Comparison of ENCODE assay signal across 20 mouse cellular contexts in the genomic region with DNA sequence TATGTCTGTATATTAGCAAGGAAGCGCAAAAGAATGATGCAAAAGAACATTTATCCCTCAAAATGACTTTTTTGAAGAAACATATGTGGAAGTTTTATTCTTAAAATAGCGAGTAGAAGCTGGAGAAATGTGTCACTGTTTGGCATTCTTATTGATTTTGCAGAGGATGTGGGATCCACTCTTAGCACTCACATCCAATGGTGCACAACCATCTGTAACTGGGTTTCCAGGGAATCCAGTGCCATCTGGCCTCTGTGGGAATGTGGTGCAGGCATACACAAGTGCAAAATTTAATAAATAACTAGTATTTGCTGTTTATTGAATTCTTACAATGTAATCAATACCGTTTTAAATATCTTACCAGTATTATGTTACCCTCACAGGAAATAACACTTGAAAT.
DNase-seq lines count a peak whose midpoint lies in the region.
"Had no signal": no experiment of that assay in that cellular context is flagged by ENCODE, and none has a peak within 500 bp of the region (broad histone marks: within the 10 kb centered on the region; RNA-seq: fewer than 3 reads in every experiment).

No protein-coding gene starts in this region.

- peak; percentile 21 to 52 for DNase-seq in frontal cortex, postnatal 36 days (ENCODE audit: low spot score in 2 of 2)
- DNase-seq in frontal cortex, postnatal 25 days (ENCODE audit: low spot score in 2 of 2): no peak
- DNase-seq in right cerebral cortex, adult 2 months (ENCODE audit: low spot score in 2 of 2): peak; percentile 31 to 33
- no peak for DNase-seq in right cerebral cortex, postnatal 4 days
- DNase-seq in layer of hippocampus, adult 9-10 months (ENCODE audit: low spot score): peak; percentile 50
- DNase-seq in telencephalon, adult 2 months (ENCODE audit: low read depth, low spot score): peak; percentile 61
- DNase-seq in lung, postnatal 14 days: no peak
- no peak for DNase-seq in thymus, postnatal 10 days (ENCODE audit: low spot score in 2 of 2)
- DNase-seq: adrenal gland, postnatal 14 days; cerebellum, adult 11-12 months; cerebellum, postnatal 10 days; forebrain, postnatal 0 days; gastrocnemius, postnatal 14 days; heart, adult 11 months; kidney, postnatal 25 days; lung, embryonic 14.5 days; lung, postnatal 36 days; midbrain, embryonic 14.5 days; retina, postnatal 1 day; thymus, postnatal 25 days had no signal

Comparison
In these comparisons a context has a peak if more than half of its experiments do, and no peak if none do; other contexts are left out.
1. DNase-seq: peak in frontal cortex, postnatal 36 days (2 of 2), right cerebral cortex, adult 2 months (2 of 2), layer of hippocampus, adult 9-10 months (single experiment) and telencephalon, adult 2 months (single experiment); none in frontal cortex, postnatal 25 days (0 of 2), right cerebral cortex, postnatal 4 days (single experiment), lung, postnatal 14 days (single experiment) and thymus, postnatal 10 days (0 of 2).